Mouse (Mus musculus) cerebellum, adult 2 months (tissue): Measurements from ENCODE around the gene Ston1. TPM values are rescaled to one million over a fixed set of nuclear protein-coding genes. Genes with fewer than 3 reads are reported as not detected.

Experiments used
- DNase-seq, 2 experiments: peaks; one replicate each; pipeline ENCODE4 v3.0.0; 2021
- H3K27ac ChIP-seq: fragments of 200-500 bp; 2 replicates; pipeline ENCODE4 v1.5.1; 2012; ENCODE audit warnings: low read length, control low read depth, inconsistent platforms; ENCODE audit not compliant: insufficient read depth
- H3K27me3 ChIP-seq: fragments of 200-500 bp; 2 replicates; pipeline ENCODE4 v1.6.1; 2012; ENCODE audit warnings: inconsistent platforms, mild to moderate bottlenecking, low read length, moderate library complexity; ENCODE audit not compliant: control insufficient read depth, insufficient read depth
- H3K4me1 ChIP-seq: fragments of 200-500 bp; 2 replicates; pipeline ENCODE4 v1.6.1; 2011; ENCODE audit warnings: low read length; ENCODE audit not compliant: control insufficient read depth, insufficient read depth
- H3K4me3 ChIP-seq: fragments of 200-500 bp; replicated peaks from 2 replicates; pipeline ENCODE3; 2011; ENCODE audit warnings: mild to moderate bottlenecking, low read depth, low read length, control low read depth; ENCODE audit not compliant: insufficient read depth
- CTCF ChIP-seq: fragments of 200-500 bp; IDR thresholded peaks from 2 replicates; pipeline ENCODE4 v1.5.1; 2011; ENCODE audit warnings: low read depth, mild to moderate bottlenecking, control low read depth, low read length, moderate library complexity, borderline replicate concordance; ENCODE audit not compliant: insufficient read depth
- POLR2A ChIP-seq: fragments of 200-500 bp; IDR thresholded peaks from 2 replicates; pipeline ENCODE4 v1.6.1; 2011; ENCODE audit warnings: low read length, control low read depth, borderline replicate concordance; ENCODE audit not compliant: insufficient read depth
- WGBS: fragments of 180-500 bp; shearing (Covaris S2); methylation state at CpG from one replicate; pipeline ENCODE4 v1.1.7; 2018; 5-methylcytosine and 5-hydroxymethylcytosine counted together
- polyA plus RNA-seq: library from polyadenylated mRNA; depleted of rRNA; stranded (reverse); fragments of >200 nt; gene quantifications from 2 replicates; pipeline ENCODE4 v1.2.3, GENCODE M21; 2012; rRNA removed

The Ston1 gene
- polyA plus RNA-seq, 1 experiment, result 2.9 TPM

DNA sequence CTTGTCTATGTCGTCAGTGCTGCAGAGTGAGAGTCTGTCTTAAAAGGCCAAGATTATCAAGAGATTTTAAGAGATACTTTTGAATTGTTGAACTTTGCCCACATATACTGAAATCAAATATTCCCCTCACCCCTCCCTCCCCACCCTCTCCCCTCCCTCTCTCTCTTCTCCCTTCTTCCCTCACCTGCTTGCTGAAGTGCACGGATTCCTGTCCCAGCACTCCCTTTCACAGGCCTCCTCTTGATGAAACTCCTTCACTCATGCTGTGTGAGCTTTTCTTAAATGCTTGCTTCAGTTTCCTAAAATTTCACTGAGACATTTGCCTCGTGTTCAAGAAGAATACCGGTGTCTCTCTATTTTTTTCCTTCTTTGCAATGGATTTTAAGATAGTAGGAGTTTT lies 105.6 kb downstream of the Ston1 start:
- WGBS, result 60% methylated on average over 4 of the region's 4 CpGs
- no peaks in the 10 kb centered on the region for H3K27me3 ChIP-seq
- no peak overlapping the region for H3K27ac ChIP-seq
- no peak for DNase-seq
- no peak overlapping the region for H3K4me3 ChIP-seq
- H3K4me1 ChIP-seq, result no peaks in the 10 kb centered on the region
- TF ChIP-seq POLR2A (no peak), CTCF (no peak)

DNA sequence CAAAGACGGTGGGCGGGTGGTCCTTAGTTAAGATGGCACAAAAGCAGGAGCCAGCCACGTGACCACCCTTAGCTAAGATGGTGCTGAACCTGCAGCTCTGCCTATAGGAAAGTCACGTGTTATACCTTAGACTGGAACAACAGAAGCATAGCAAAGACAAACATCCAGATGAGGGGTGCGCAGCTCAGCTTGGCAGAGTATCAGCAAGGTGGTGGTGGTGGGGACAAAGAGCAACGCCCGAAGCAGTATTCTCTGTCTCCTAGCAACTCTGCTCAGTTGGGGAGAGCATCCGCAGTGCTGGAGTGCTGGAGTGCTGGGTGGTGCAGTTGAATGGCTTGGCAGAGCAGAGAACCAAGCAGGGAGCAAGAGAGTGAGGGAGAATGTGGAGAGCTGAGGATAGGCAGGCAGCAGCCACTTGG lies 108.8 kb downstream of the Ston1 start:
- no peak overlapping the region for H3K27ac ChIP-seq
- DNase-seq, result no peak
- 31% methylated on average over 8 of the region's 8 CpGs for WGBS

More for the DNA sequence above, 108.8 kb downstream of the Ston1 start:
- H3K27me3 ChIP-seq, result no peaks in the 10 kb centered on the region
- TF ChIP-seq POLR2A (no peak), CTCF (no peak)
- H3K4me1 ChIP-seq, result no peaks in the 10 kb centered on the region
- H3K4me3 ChIP-seq, result no peak overlapping the region

Other genes starting within 250 kb of the Ston1 start
- gene Foxn2, start 157.0 kb upstream of the Ston1 start, polyA plus RNA-seq, result 20.1 and 21.5 TPM in 2 replicates
- gene Ppp1r21, start 67.6 kb upstream of the Ston1 start, polyA plus RNA-seq, result 78.9 and 84.8 TPM in 2 replicates
- gene Gtf2a1l, start 71.0 kb downstream of the Ston1 start, polyA plus RNA-seq, result 0.16 TPM in 1 of 2 replicates, not detected in the other
- gene Lhcgr, start 194.3 kb downstream of the Ston1 start, polyA plus RNA-seq, result 0.19 and 0.23 TPM in 2 replicates